Mouse (Mus musculus) brain, embryonic 18.5 days (tissue): ENCODE data around the gene Gm5416.
"Not testable (repeated sequence)": the region's sequence is repeated elsewhere in the genome, so short reads cannot be mapped to it uniquely, and the experiment has no call there.

ENCODE experiments used
- DNase-seq: peaks from one replicate; pipeline ENCODE4 v3.0.0-alpha.2; 2012; ENCODE audit warnings: low read depth, low spot score

Gene Gm5416

DNA sequence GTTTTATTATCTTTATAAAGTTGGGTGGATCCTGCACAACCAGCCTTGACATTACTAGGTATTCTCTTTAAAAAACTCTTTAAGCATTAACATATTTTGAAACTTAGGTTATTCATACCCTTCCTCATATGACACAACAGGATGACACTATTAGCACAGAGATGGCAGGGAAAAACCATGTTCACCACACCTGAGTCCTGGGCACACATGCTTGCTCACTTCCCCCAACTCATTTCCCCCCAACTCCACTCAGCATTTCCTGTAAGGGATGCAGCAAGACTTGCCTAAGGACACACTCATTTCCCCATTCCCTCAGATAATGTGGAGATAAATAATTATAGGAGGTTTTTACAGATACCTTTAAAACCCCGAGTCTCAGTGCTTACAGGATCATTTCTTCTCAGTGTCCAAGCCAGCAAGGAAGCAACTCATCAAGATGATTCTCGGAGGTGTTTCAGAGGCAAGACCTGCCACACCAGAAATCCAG is at the start of gene Gm5416:
TSS of gene Gm5416 (plus strand) at position 437 of the 487 bp plus-strand sequence.
- no peak for DNase-seq

GRCm38 (mm10) chr16:36167841-36168240 is 42.4 kb upstream of the Gm5416 start:
- not testable (repeated sequence) for DNase-seq

GRCm38 (mm10) chr16:36176108-36176507 is 34.1 kb upstream of the Gm5416 start:
- DNase-seq, result no peak

GRCm38 (mm10) chr16:36179910-36180309 is 30.3 kb upstream of the Gm5416 start:
- DNase-seq, result no peak

GRCm38 (mm10) chr16:36183912-36184311 is 26.3 kb upstream of the Gm5416 start, which contains the start of gene Gm5483:
Gene Gm5483 (plus strand): TSS chr16:36184212.
- DNase-seq, result not testable (repeated sequence)

- DNase-seq, result no peak
Observed at GRCm38 (mm10) chr16:36199226-36199625, 11.0 kb upstream of the Gm5416 start.

- DNase-seq, result no peak
Observed at GRCm38 (mm10) chr16:36203846-36204245, 6.4 kb upstream of the Gm5416 start.

DNA sequence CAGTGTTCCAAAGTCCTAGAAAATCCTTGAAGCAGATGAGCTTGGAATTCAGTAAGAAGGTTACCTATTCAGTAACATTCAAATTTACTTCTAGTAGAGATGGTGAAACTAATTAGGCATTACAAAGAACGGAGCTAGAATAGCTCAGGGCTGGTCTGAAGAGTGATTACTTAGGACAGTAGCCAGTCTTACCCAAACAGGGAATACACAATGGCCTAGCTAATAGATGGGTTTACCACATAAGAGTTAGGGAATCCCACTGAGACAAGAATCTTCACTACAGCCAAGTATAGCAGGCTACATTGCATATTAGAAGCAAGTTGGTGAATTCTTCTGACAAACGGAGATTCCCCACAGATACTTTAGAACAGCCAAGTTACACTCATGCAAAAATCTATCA is 4.5 kb upstream of the Gm5416 start:
- DNase-seq, result not testable (repeated sequence)

DNA sequence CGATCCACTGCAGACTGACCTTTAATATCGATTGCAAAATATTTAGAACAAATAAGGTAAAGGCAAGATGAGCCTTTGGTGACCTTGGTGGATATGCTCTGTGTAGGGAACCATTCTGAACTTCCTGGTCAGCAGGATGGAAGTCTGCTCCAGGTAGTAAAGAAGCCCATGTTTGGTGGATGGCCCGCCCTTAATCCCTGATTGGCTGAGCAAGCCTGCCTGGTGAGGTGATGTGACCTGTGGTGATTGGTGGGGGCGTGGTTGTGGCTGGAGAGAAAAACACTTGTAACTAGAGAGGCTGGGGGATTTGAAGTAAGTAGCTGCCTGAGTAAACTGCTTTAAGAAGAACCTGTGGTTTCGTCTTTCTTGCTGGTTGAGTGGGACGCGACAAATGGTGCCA is 11.0 kb downstream of the Gm5416 start, which contains the start of gene 2010005H15Rik:
TSS of gene 2010005H15Rik (plus strand) at position 301 of the 400 bp plus-strand sequence.
- DNase-seq, result not testable (repeated sequence)

GRCm38 (mm10) chr16:36260585-36260984 is 50.4 kb downstream of the Gm5416 start:
- DNase-seq, result not testable (repeated sequence)
